9 mouse cellular contexts compared by ENCODE assay signal in genomic region chr10:100152821-100153220, GRCm38 (mm10).
DNase-seq lines count a peak whose midpoint lies in the region; ATAC-seq lines count a peak whose summit lies in the region.
"Had no signal": no experiment of that assay in that cellular context is flagged by ENCODE, and none has a peak within 500 bp of the region (broad histone marks: within the 10 kb centered on the region; RNA-seq: fewer than 3 reads in every experiment).

No protein-coding gene starts in this region.

- H3K9ac ChIP-seq in heart, embryonic 11.5 days (ENCODE audit: low read depth, low read length), result no peak overlapping the region
- H3K9ac ChIP-seq in heart, embryonic 12.5 days, result no peak overlapping the region
- no peak overlapping the region for H3K9ac ChIP-seq in forebrain, embryonic 12.5 days

- no peaks in the 10 kb centered on the region for H3K9me3 ChIP-seq in heart, embryonic 11.5 days (replicated peaks; ENCODE audit: control insufficient read depth, low read length)
- H3K9me3 ChIP-seq in heart, embryonic 12.5 days (replicated peaks), result no peaks in the 10 kb centered on the region
- H3K9me3 ChIP-seq in forebrain, embryonic 12.5 days, result no peaks in the 10 kb centered on the region

- H3K27ac ChIP-seq in heart, embryonic 11.5 days (ENCODE audit: low read depth, low read length), result no peak overlapping the region
- H3K27ac ChIP-seq in heart, embryonic 12.5 days (ENCODE audit: poor library complexity, severe bottlenecking), result no peak overlapping the region
- no peak overlapping the region for H3K27ac ChIP-seq in forebrain, embryonic 12.5 days

- no peaks in the 10 kb centered on the region for H3K4me1 ChIP-seq in heart, embryonic 11.5 days (ENCODE audit: control insufficient read depth, insufficient read depth, low read length)
- peaks cover 3% of the 10 kb centered on the region; the same call in 1 of the 2 replicates for H3K4me1 ChIP-seq in heart, embryonic 12.5 days (replicated peaks)
- no peaks in the 10 kb centered on the region for H3K4me1 ChIP-seq in forebrain, embryonic 12.5 days

- no peaks in the 10 kb centered on the region for H3K36me3 ChIP-seq in heart, embryonic 11.5 days (ENCODE audit: control insufficient read depth, insufficient read depth, low read length)
- H3K36me3 ChIP-seq in heart, embryonic 12.5 days, result no peaks in the 10 kb centered on the region
- no peaks in the 10 kb centered on the region for H3K36me3 ChIP-seq in forebrain, embryonic 12.5 days (replicated peaks)
- H3K36me3 ChIP-seq: G1E had no signal

- intact Hi-C loops in left cerebral cortex, postnatal 25 days (cut with DNase I), result loop anchor here (5.0 kb wide), 2 partner anchors 136 to 511 kb away; partner anchors contain the start of gene Kitl

- DNase-seq in A20 (ENCODE audit: low read depth, low spot score), result peak; percentile 31
- DNase-seq in left cerebral cortex, postnatal 25 days (ENCODE audit: low spot score in 2 of 2), result peak; percentile 47 to 64
- peak; percentile 32 for DNase-seq in telencephalon, adult 2 months (ENCODE audit: low read depth, low spot score)
- no peak for DNase-seq in adrenal gland, postnatal 14 days
- DNase-seq in cerebellum, adult 18-20 months, result no peak

- 52% methylated on average over 5 of the region's 5 CpGs for WGBS in heart, embryonic 11.5 days (ENCODE audit: insufficient replicate concordance)
- WGBS in heart, embryonic 12.5 days, result 49% methylated on average over 5 of the region's 5 CpGs
- WGBS in forebrain, embryonic 12.5 days, result 52% methylated on average over 5 of the region's 5 CpGs

- peak; percentile 63; the same call in 1 of the 2 replicates for ATAC-seq in heart, embryonic 11.5 days (replicated peaks; ENCODE audit: insufficient number of reproducible peaks, low FRiP score, low TSS enrichment)
- no peak for ATAC-seq in heart, embryonic 12.5 days (ENCODE audit: insufficient number of reproducible peaks, low FRiP score)
- peak; percentile 83 for ATAC-seq in forebrain, embryonic 12.5 days (ENCODE audit: low FRiP score)

- no peak overlapping the region for H3K4me2 ChIP-seq in heart, embryonic 11.5 days
- H3K4me2 ChIP-seq in heart, embryonic 12.5 days, result no peak overlapping the region
- H3K4me2 ChIP-seq in forebrain, embryonic 12.5 days, result no peak overlapping the region

- H3K4me3 ChIP-seq in heart, embryonic 11.5 days (ENCODE audit: low read depth, low read length), result no peak overlapping the region
- no peak overlapping the region for H3K4me3 ChIP-seq in heart, embryonic 12.5 days
- no peak overlapping the region for H3K4me3 ChIP-seq in forebrain, embryonic 12.5 days (replicated peaks)

- H3K27me3 ChIP-seq in heart, embryonic 11.5 days (ENCODE audit: control insufficient read depth, insufficient read depth, low read length), result no peaks in the 10 kb centered on the region
- H3K27me3 ChIP-seq in heart, embryonic 12.5 days (replicated peaks), result no peaks in the 10 kb centered on the region
- H3K27me3 ChIP-seq in forebrain, embryonic 12.5 days, result no peaks in the 10 kb centered on the region

Comparison
In these comparisons a context has a peak if more than half of its experiments do, and no peak if none do; other contexts are left out.
1. DNase-seq: peak in A20 (single experiment), left cerebral cortex, postnatal 25 days (2 of 2) and telencephalon, adult 2 months (single experiment); none in adrenal gland, postnatal 14 days (single experiment) and cerebellum, adult 18-20 months (0 of 2).